Mouse (Mus musculus) heart, postnatal 25 days (tissue): ENCODE results near the gene Arhgef3. TPM values are rescaled to one million over a fixed set of nuclear protein-coding genes. Genes with fewer than 3 reads are reported as not detected.

Experiments used
- DNase-seq: peaks from one replicate; pipeline ENCODE4 v3.0.0; 2022; ENCODE audit warnings: low spot score
- intact Hi-C: fragments of 180-260 bp; cut with DNase I; formaldehyde crosslinking; loops from one replicate; pipeline ENCODE4 v1.15.1; 2025
- total RNA-seq, 2 experiments: library from RNA; stranded (reverse); gene quantifications; 2 replicates each; pipeline ENCODE4 v1.2.3; 2021

Gene Arhgef3
- total RNA-seq, 2 experiments from 2014 or later = 29.0 to 34.1 TPM

DNA sequence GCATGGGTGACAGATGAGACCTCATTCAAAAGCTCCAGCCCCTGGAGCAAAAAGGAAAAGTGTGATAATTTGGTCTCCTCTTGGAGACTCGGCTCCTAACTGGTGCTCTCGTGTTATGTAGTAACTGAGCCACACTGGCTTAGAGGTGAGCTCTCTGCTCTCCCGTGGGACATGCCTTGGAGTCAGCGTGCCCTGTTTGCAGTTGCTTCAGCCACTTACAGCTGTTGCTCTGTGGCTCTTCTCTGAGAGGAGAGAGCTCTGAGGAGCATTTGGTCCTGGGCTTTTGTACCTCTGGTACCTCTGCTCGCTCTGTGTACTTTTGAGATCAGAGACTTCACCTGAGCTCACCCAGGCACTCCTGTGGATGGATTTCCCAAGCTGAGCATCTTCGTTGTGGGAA is 40.4 kb downstream of the Arhgef3 start:
- intact Hi-C loops = no loop called here
- no peak for DNase-seq

DNA sequence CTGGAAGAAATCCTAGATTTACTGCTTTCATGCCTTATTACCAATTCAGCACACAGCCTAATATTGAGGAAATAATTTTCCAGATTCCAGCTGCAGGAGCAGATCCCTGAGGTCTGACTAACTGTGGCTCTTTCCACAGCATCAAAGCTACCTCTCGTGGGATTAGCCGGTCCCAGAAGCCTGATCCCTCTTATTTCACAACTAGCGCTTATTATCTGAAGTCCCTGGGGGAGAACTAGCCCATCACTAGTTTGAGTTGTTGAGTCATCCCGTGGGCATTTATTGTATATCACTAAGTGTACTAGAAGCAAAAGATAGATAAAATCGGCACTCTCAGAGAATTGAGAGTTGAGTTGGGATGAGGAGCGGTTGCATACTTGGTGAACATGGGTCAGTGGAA is 41.3 kb downstream of the Arhgef3 start:
- intact Hi-C loops = no loop called here
- no peak for DNase-seq

GRCm38 (mm10) chr14:27158133-27158532 is 43.4 kb downstream of the Arhgef3 start:
- intact Hi-C loops = no loop called here
- no peak for DNase-seq

GRCm38 (mm10) chr14:27158782-27159181 is 44.1 kb downstream of the Arhgef3 start:
- DNase-seq = no peak
- intact Hi-C loops = no loop called here

- no peak for DNase-seq
- intact Hi-C loops = no loop called here
These were observed 46.1 kb downstream of the Arhgef3 start for GRCm38 (mm10) chr14:27160762-27161161.

GRCm38 (mm10) chr14:27164639-27165038 is 49.9 kb downstream of the Arhgef3 start:
- intact Hi-C loops = no loop called here
- DNase-seq = no peak

- no peak for DNase-seq
- intact Hi-C loops = no loop called here
These were observed 52.1 kb downstream of the Arhgef3 start for GRCm38 (mm10) chr14:27166751-27167150.

DNA sequence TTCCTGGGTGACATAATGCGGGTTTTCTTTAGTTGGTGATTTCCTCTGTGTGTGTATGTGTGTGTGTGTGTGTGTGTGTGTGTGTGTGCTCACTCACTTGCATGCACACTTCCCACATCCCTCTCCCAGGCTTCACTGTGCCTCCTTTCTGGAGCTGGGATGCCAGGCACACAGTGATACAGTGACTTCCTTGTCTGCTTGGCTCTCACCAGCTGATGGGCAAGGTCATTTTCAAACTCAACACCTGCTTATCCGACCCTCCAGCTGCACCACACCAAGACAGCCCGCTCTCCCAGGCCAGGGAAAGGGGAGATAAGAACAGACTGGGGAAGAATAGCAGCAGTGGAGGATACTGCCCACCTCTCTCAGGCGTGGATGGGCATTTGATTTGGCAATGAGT is 52.5 kb downstream of the Arhgef3 start:
- no peak for DNase-seq
- intact Hi-C loops = no loop called here

- intact Hi-C loops = no loop called here
- DNase-seq = no peak
These were observed 53.7 kb downstream of the Arhgef3 start for GRCm38 (mm10) chr14:27168387-27168786.

GRCm38 (mm10) chr14:27169287-27169686 is 54.6 kb downstream of the Arhgef3 start:
- intact Hi-C loops = no loop called here
- no peak for DNase-seq

- intact Hi-C loops = no loop called here
- no peak for DNase-seq
These were observed 55.7 kb downstream of the Arhgef3 start for GRCm38 (mm10) chr14:27170421-27170820.

GRCm38 (mm10) chr14:27171175-27171830 is 56.6 kb downstream of the Arhgef3 start:
- intact Hi-C loops = no loop called here
- DNase-seq = peak; percentile 56

GRCm38 (mm10) chr14:27173178-27173803 is 58.6 kb downstream of the Arhgef3 start:
- intact Hi-C loops = no loop called here
- DNase-seq = peak; percentile 75

DNA sequence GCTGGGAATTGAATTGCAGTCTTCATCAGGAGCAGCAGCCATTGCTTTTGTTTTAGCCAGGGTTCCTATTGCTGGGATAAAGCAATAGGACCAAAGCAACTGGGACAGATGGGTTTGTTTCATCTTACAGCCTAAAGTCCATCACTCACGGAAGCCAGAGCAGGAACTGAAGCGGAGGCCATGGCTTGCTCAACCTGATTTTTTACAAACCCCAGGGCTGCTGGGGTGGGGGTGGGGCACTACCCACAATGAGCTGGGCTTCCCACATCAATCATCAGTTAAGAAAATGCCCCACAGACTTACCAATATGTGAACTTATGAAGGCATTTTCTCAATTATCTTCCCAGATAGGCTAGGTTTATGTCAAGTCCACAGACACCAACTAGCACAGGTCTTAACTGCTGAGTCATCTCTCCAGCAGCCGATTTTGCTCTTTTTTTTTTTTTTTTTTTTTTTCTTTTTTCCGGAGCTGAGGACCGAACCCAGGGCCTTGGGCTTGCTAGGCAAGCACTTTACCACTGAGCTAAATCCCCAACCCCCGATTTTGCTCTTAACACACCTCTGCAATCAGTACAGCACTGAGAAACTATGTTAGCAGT is 59.6 kb downstream of the Arhgef3 start:
- no peak for DNase-seq
- intact Hi-C loops = no loop called here

- no peak for DNase-seq
These were observed 60.2 kb downstream of the Arhgef3 start for GRCm38 (mm10) chr14:27174831-27175301.

DNA sequence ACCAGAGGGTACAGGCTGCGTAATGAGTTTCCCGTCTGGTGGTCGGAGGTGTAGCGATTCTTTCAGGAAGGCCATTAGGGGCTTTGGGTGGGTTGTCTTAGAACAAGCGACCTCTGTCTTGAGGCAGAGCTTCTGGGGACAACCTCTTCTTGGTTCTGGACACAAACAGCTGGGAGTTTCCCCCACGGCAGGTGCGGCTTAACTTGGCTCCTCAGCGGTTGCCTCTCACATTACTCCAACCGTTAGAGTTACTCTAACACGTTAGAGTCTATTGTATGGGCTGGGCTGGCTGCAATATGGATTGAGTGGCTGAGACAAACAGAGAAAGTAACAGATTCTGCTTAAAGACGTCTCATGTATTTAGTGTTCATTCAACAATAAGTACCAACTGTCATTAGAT is 60.6 kb downstream of the Arhgef3 start:
- intact Hi-C loops = no loop called here
- DNase-seq = no peak

More at GRCm38 (mm10) chr14:27174831-27175301, 60.2 kb downstream of the Arhgef3 start:
- intact Hi-C loops = no loop called here

- no peak for DNase-seq
- intact Hi-C loops = no loop called here
These were observed 63.3 kb downstream of the Arhgef3 start for GRCm38 (mm10) chr14:27177800-27178559.

DNA sequence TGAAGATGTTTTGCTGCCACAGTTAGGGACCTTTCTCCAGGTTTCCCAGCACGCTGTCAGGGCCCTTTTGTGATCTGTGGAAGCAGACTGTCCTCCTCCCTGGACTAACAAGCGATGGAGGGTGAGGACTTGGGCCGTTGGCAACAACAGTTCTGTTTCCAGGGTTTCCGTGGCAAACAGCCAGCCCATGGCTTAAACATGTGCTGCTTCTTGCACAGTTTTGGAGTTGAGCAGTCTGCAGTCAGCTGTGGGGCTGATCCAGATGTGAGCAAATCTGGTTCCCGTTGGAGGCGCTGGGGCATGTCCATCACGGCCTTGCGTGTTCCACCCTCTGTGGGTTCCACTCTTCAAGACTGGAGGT is 63.8 kb downstream of the Arhgef3 start:
- intact Hi-C loops = no loop called here
- DNase-seq = peak; percentile 83

DNA sequence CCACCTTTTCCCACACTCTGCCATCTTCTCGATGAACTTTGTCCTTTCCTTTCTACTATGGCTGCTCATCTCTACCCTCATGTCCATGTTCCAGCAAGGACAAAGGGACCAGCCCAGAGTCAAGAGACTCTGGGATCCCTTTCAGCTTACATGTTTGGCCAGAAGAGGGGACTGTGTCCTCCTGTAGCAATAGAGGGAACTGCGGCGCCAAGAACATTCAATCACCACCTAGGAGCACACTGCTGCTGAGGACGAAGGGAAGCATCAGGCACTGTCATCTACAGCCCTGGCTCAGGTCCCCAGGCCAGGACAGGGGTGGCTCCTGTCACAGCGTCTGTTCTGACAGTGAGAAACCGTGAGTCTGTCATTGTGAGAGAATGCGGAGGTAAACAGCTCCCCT is 65.1 kb downstream of the Arhgef3 start:
- DNase-seq = no peak
- intact Hi-C loops = no loop called here

GRCm38 (mm10) chr14:27182059-27182458 is 67.4 kb downstream of the Arhgef3 start:
- DNase-seq = peak; percentile 48
- intact Hi-C loops = no loop called here
